Mouse (Mus musculus) lung, adult 2 months (tissue): ENCODE measurements around the gene Slc25a33. TPM values are rescaled to one million over a fixed set of nuclear protein-coding genes. Genes with fewer than 3 reads are reported as not detected.
"Not testable (repeated sequence)": the region's sequence is repeated elsewhere in the genome, so short reads cannot be mapped to it uniquely, and the experiment has no call there.

ENCODE experiments used
- DNase-seq: peaks from one replicate; pipeline ENCODE4 v3.0.0; 2022
- H3K4me1 ChIP-seq: fragments of 200-500 bp; 2 replicates; pipeline ENCODE4 v1.6.1; 2011; ENCODE audit warnings: low read length; ENCODE audit not compliant: control insufficient read depth, insufficient read depth
- H3K4me3 ChIP-seq: fragments of 200-500 bp; replicated peaks from 2 replicates; pipeline ENCODE3; 2011; ENCODE audit warnings: low read depth, mild to moderate bottlenecking, control low read depth, low read length; ENCODE audit errors: extremely low read depth
- CTCF ChIP-seq: fragments of 200-500 bp; IDR thresholded peaks from 2 replicates; pipeline ENCODE4 v1.5.1; 2011; ENCODE audit warnings: mild to moderate bottlenecking, low read length, control low read depth; ENCODE audit not compliant: insufficient read depth
- POLR2A ChIP-seq: fragments of 200-500 bp; IDR thresholded peaks from 2 replicates; pipeline ENCODE4 v1.6.1; 2011; ENCODE audit warnings: low read depth, mild to moderate bottlenecking, control low read depth, low read length, borderline replicate concordance; ENCODE audit errors: extremely low read depth
- WGBS: fragments of 180-500 bp; shearing (Covaris S2); methylation state at CpG from one replicate; pipeline ENCODE4 v1.1.7; 2018; 5-methylcytosine and 5-hydroxymethylcytosine counted together
- polyA plus RNA-seq: library from polyadenylated mRNA; depleted of rRNA; stranded (reverse); fragments of >200 nt; gene quantifications from 2 replicates; pipeline ENCODE4 v1.2.3, GENCODE M21; 2012

Gene Slc25a33
- polyA plus RNA-seq, 1 experiment: 9.5 TPM

GRCm38 (mm10) chr4:149759517-149759916 lies 14.6 kb downstream of the Slc25a33 start:
- no peak for TF ChIP-seq POLR2A
- TF ChIP-seq CTCF: no peak
- WGBS: 47% methylated on average over 5 of the region's 5 CpGs
- no peak overlapping the region for H3K4me3 ChIP-seq

GRCm38 (mm10) chr4:149758423-149758822 lies 15.7 kb downstream of the Slc25a33 start:
- no peak for DNase-seq
- H3K4me3 ChIP-seq: no peak overlapping the region
- TF ChIP-seq POLR2A: no peak
- TF ChIP-seq CTCF: no peak
- WGBS: 44% methylated on average over 6 of the region's 6 CpGs
- peaks cover 12% of the 10 kb centered on the region for H3K4me1 ChIP-seq

More at GRCm38 (mm10) chr4:149759517-149759916, 14.6 kb downstream of the Slc25a33 start:
- H3K4me1 ChIP-seq: peaks cover 12% of the 10 kb centered on the region
- no peak for DNase-seq

GRCm38 (mm10) chr4:149756546-149756945 lies 17.5 kb downstream of the Slc25a33 start:
- not testable (repeated sequence) for H3K4me3 ChIP-seq, DNase-seq
- WGBS: 88% methylated on average over 7 of the region's 7 CpGs
- peaks cover 12% of the 10 kb centered on the region for H3K4me1 ChIP-seq

- WGBS: 84% methylated on average over 3 of the region's 3 CpGs
- H3K4me1 ChIP-seq: no peaks in the 10 kb centered on the region
- H3K4me3 ChIP-seq: no peak overlapping the region
- no peak for TF ChIP-seq CTCF
- no peak for TF ChIP-seq POLR2A
- DNase-seq: no peak
Observed at GRCm38 (mm10) chr4:149752836-149753235, 21.2 kb downstream of the Slc25a33 start.

- TF ChIP-seq POLR2A (no peak), CTCF (peak; percentile 77)
- 40% methylated on average over 17 of the region's 17 CpGs for WGBS
- peak; percentile 48 for DNase-seq
- Histone ChIP-seq H3K4me3 (no peak overlapping the region), H3K4me1 (no peaks in the 10 kb centered on the region)
Observed at GRCm38 (mm10) chr4:149752124-149752799, 21.8 kb downstream of the Slc25a33 start.

GRCm38 (mm10) chr4:149750671-149751070 lies 23.4 kb downstream of the Slc25a33 start:
- 71% methylated on average over 5 of the region's 5 CpGs for WGBS
- H3K4me1 ChIP-seq: no peaks in the 10 kb centered on the region
- H3K4me3 ChIP-seq: no peak overlapping the region
- no peak for DNase-seq
- TF ChIP-seq CTCF (no peak), POLR2A (no peak)

GRCm38 (mm10) chr4:149749663-149750015 lies 24.4 kb downstream of the Slc25a33 start:
- not testable (repeated sequence) for H3K4me1 ChIP-seq, DNase-seq, H3K4me3 ChIP-seq
- 89% methylated on average over 3 of the region's 3 CpGs for WGBS

GRCm38 (mm10) chr4:149749003-149749662 lies 24.9 kb downstream of the Slc25a33 start:
- H3K4me1 ChIP-seq: no peaks in the 10 kb centered on the region
- no peak for DNase-seq
- 93% methylated on average over 18 of the region's 18 CpGs for WGBS
- no peak for TF ChIP-seq CTCF
- H3K4me3 ChIP-seq: no peak overlapping the region

GRCm38 (mm10) chr4:149744119-149744518 lies 30.0 kb downstream of the Slc25a33 start:
- WGBS: 82% methylated on average over 7 of the region's 7 CpGs
- TF ChIP-seq CTCF (no peak), POLR2A (no peak)
- Histone ChIP-seq H3K4me1 (no peaks in the 10 kb centered on the region), H3K4me3 (no peak overlapping the region)
- DNase-seq: no peak

GRCm38 (mm10) chr4:149742011-149742530 lies 32.0 kb downstream of the Slc25a33 start:
- DNase-seq: no peak
- Histone ChIP-seq H3K4me1 (peaks cover 4% of the 10 kb centered on the region), H3K4me3 (no peak overlapping the region)
- WGBS: 90% methylated on average over 14 of the region's 14 CpGs
- no peak for TF ChIP-seq POLR2A
- TF ChIP-seq CTCF: no peak
